ENCODE assay signal across 8 mouse cellular contexts in the genomic region with DNA sequence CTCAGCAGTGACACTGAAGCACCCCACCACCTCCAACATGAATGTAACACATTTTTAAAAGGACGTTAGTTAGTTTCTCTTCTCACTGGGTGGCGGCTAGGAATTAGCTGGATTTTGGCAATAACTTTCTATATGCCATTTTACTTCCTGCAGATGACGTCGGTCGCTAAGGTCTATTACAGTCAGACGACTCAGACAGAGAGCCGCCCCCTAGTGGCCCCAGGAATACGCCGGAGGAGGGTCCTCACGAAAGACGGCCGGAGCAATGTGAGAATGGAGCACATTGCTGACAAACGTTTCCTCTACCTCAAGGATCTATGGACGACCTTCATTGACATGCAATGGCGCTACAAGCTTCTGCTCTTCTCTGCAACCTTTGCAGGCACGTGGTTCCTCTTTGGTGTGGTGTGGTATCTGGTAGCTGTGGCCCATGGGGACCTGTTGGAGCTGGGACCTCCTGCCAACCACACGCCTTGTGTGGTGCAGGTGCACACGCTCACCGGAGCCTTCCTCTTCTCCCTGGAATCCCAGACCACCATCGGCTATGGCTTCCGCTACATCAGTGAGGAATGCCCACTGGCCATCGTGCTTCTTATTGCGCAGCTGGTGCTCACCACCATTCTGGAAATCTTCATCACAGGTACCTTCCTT. TPM values are rescaled to one million over a fixed set of nuclear protein-coding genes. Genes with fewer than 3 reads are reported as not detected.
DNase-seq lines count a peak whose midpoint lies in the region; ATAC-seq and TF ChIP-seq lines count a peak whose summit lies in the region.

No protein-coding gene starts in this region.

- TF ChIP-seq POLR2A in small intestine, adult 2 months (IDR thresholded peaks at IDR 0.05; ENCODE audit: low read depth, low read length), result no peak

- H3K36me3 ChIP-seq in forebrain, embryonic 16.5 days (ENCODE audit: control insufficient read depth, insufficient read depth), result no peaks in the 10 kb centered on the region
- H3K36me3 ChIP-seq in intestine, embryonic 16.5 days (ENCODE audit: control insufficient read depth, insufficient read depth, low read length), result no peaks in the 10 kb centered on the region
- H3K36me3 ChIP-seq in lung, postnatal 0 days (ENCODE audit: insufficient read depth, low read length), result no peaks in the 10 kb centered on the region
- H3K36me3 ChIP-seq in small intestine, adult 2 months (ENCODE audit: control insufficient read depth, insufficient read depth, low read length), result no peaks in the 10 kb centered on the region

- ATAC-seq in forebrain, embryonic 16.5 days, result peak; percentile 32; the same call in 1 of the 2 replicates
- peak; percentile 50 for ATAC-seq in intestine, embryonic 16.5 days
- ATAC-seq in lung, postnatal 0 days, result peak; percentile 71

- H3K27me3 ChIP-seq in forebrain, embryonic 16.5 days (replicated peaks; ENCODE audit: control insufficient read depth, insufficient read depth, low read length), result no peaks in the 10 kb centered on the region
- H3K27me3 ChIP-seq in intestine, embryonic 16.5 days (replicated peaks; ENCODE audit: control insufficient read depth, insufficient read depth, low read length), result no peaks in the 10 kb centered on the region; the same call in 1 of the 2 replicates
- H3K27me3 ChIP-seq in lung, postnatal 0 days (replicated peaks; ENCODE audit: insufficient read depth, low read length), result no peaks in the 10 kb centered on the region
- peaks cover 10% of the 10 kb centered on the region; the same call in 1 of the 2 replicates for H3K27me3 ChIP-seq in small intestine, adult 2 months (ENCODE audit: control insufficient read depth, insufficient read depth, low read length)

- TF ChIP-seq CTCF in lung, postnatal 0 days (IDR thresholded peaks at IDR 0.05), result peak; percentile 73
- TF ChIP-seq CTCF in small intestine, adult 2 months (IDR thresholded peaks at IDR 0.05; ENCODE audit: extremely low read depth, insufficient read length, insufficient replicate concordance, low read depth, low read length), result peak; percentile 69; the same call in 1 of the 2 replicates

- DNase-seq in kidney, adult 18-20 months, result peak; percentile 35
- DNase-seq in kidney, adult 11 months, result no peak
- DNase-seq in WW6 (ENCODE audit: low read depth, low spot score), result peak; percentile 59
- peak; percentile 76 for DNase-seq in lung, postnatal 0 days (ENCODE audit: low spot score)
- DNase-seq in urinary bladder, postnatal 10 days (ENCODE audit: low spot score), result no peak

- H3K9ac ChIP-seq in forebrain, embryonic 16.5 days (replicated peaks; ENCODE audit: low read depth, low read length), result no peak overlapping the region
- H3K9ac ChIP-seq in intestine, embryonic 16.5 days (ENCODE audit: low read depth, low read length), result no peak overlapping the region
- no peak overlapping the region for H3K9ac ChIP-seq in lung, postnatal 0 days (replicated peaks; ENCODE audit: low read depth)

- H3K4me1 ChIP-seq in forebrain, embryonic 16.5 days (replicated peaks; ENCODE audit: control insufficient read depth, insufficient read depth, low read length), result 0 out of 2 replicates have a peak, but pooled peaks cover 8% of the 10 kb centered on the region
- H3K4me1 ChIP-seq in intestine, embryonic 16.5 days (ENCODE audit: control insufficient read depth, insufficient read depth, low read length), result no peaks in the 10 kb centered on the region
- H3K4me1 ChIP-seq in lung, postnatal 0 days (ENCODE audit: insufficient read depth, low read depth, low read length), result no peaks in the 10 kb centered on the region
- H3K4me1 ChIP-seq in small intestine, adult 2 months (ENCODE audit: control insufficient read depth, insufficient read depth, insufficient read length, low read length), result peaks cover 2% of the 10 kb centered on the region; the same call in 1 of the 2 replicates

- H3K4me3 ChIP-seq in forebrain, embryonic 16.5 days (replicated peaks; ENCODE audit: low read length), result no peak overlapping the region
- no peak overlapping the region; the same call in 1 of the 2 replicates for H3K4me3 ChIP-seq in intestine, embryonic 16.5 days (ENCODE audit: low read length)
- H3K4me3 ChIP-seq in lung, postnatal 0 days (ENCODE audit: low read depth, low read length), result no peak overlapping the region
- H3K4me3 ChIP-seq in small intestine, adult 2 months (ENCODE audit: low read depth, low read length), result no peak overlapping the region

- 33% methylated on average over 23 of the region's 23 CpGs for WGBS in forebrain, embryonic 16.5 days
- WGBS in intestine, embryonic 16.5 days, result 26% methylated on average over 23 of the region's 23 CpGs
- 23% methylated on average over 23 of the region's 23 CpGs for WGBS in lung, postnatal 0 days
- 29% methylated on average over 23 of the region's 23 CpGs for WGBS in small intestine, adult 2 months

- H3K4me2 ChIP-seq in forebrain, embryonic 16.5 days (ENCODE audit: low read length), result peak overlapping the region; percentile 25; the same call in 1 of the 2 replicates
- H3K4me2 ChIP-seq in intestine, embryonic 16.5 days (ENCODE audit: low read depth, low read length), result peak overlapping the region; percentile 41
- H3K4me2 ChIP-seq in lung, postnatal 0 days (replicated peaks; ENCODE audit: low read depth, low read length), result peak overlapping the region; percentile 32; the same call in 1 of the 2 replicates

- H3K27ac ChIP-seq in forebrain, embryonic 16.5 days (ENCODE audit: low read length), result no peak overlapping the region
- H3K27ac ChIP-seq in intestine, embryonic 16.5 days (ENCODE audit: low read length), result no peak overlapping the region
- no peak overlapping the region for H3K27ac ChIP-seq in lung, postnatal 0 days (ENCODE audit: low read length)
- no peak overlapping the region for H3K27ac ChIP-seq in small intestine, adult 2 months (ENCODE audit: insufficient read depth, low read depth, low read length)

- no peak for TF ChIP-seq EP300 in lung, postnatal 0 days (IDR thresholded peaks at IDR 0.05)

- no peaks in the 10 kb centered on the region for H3K9me3 ChIP-seq in forebrain, embryonic 16.5 days (ENCODE audit: control insufficient read depth, low read length)
- no peaks in the 10 kb centered on the region for H3K9me3 ChIP-seq in intestine, embryonic 16.5 days (ENCODE audit: control insufficient read depth, low read length)
- H3K9me3 ChIP-seq in lung, postnatal 0 days (ENCODE audit: low read length), result no peaks in the 10 kb centered on the region

RNA-seq across cellular contexts. Expression of gene Pigm, which starts 7.5 kb away (rescaled TPM):
- polyA plus RNA-seq in forebrain, embryonic 16.5 days (2015; fragmentation: Nextera tagmentation; extraction: Ambion mirVana), result 4.5 and 4.7 TPM in 2 replicates
- 5.0 and 5.6 TPM in 2 replicates for polyA plus RNA-seq in intestine, embryonic 16.5 days (2015; fragmentation: Nextera tagmentation; extraction: Ambion mirVana)
- 3.5 and 3.9 TPM in 2 replicates for polyA plus RNA-seq in lung, postnatal 0 days (2015; fragmentation: Nextera tagmentation; extraction: Ambion mirVana)
- polyA plus RNA-seq in small intestine, adult 2 months (2012; rRNA removed), result 3.5 and 4.8 TPM in 2 replicates

RNA-seq across cellular contexts. Expression of gene Kcnj10, which starts 27.9 kb away (rescaled TPM):
- polyA plus RNA-seq in forebrain, embryonic 16.5 days (2015; fragmentation: Nextera tagmentation; extraction: Ambion mirVana), result 2.1 and 2.2 TPM in 2 replicates
- polyA plus RNA-seq in intestine, embryonic 16.5 days (2015; fragmentation: Nextera tagmentation; extraction: Ambion mirVana), result 0.07 and 0.10 TPM in 2 replicates
- 0.04 TPM in 2 replicates for polyA plus RNA-seq in lung, postnatal 0 days (2015; fragmentation: Nextera tagmentation; extraction: Ambion mirVana)
- polyA plus RNA-seq in small intestine, adult 2 months (2012; rRNA removed), result 0.44 and 0.65 TPM in 2 replicates

RNA-seq across cellular contexts. Expression of gene Kcnj9, which starts 39.8 kb away (rescaled TPM):
- 2.6 and 4.2 TPM in 2 replicates for polyA plus RNA-seq in forebrain, embryonic 16.5 days (2015; fragmentation: Nextera tagmentation; extraction: Ambion mirVana)
- not detected in 2 replicates for polyA plus RNA-seq in intestine, embryonic 16.5 days (2015; fragmentation: Nextera tagmentation; extraction: Ambion mirVana)
- polyA plus RNA-seq in lung, postnatal 0 days (2015; fragmentation: Nextera tagmentation; extraction: Ambion mirVana), result not detected in 2 replicates
- polyA plus RNA-seq in small intestine, adult 2 months (2012; rRNA removed), result 0.25 TPM in 1 of 2 replicates, not detected in the other

Comparison
In these comparisons a context has a peak if more than half of its experiments do, and no peak if none do; other contexts are left out.
1. DNase-seq: peak in kidney, adult 18-20 months (single experiment), WW6 (single experiment) and lung, postnatal 0 days (single experiment); none in kidney, adult 11 months (single experiment) and urinary bladder, postnatal 10 days (single experiment).
2. Peak in every context shown above with its lines, with median percentiles within 50 percentile points of each other: ATAC-seq and H3K4me2 ChIP-seq.